Mouse (Mus musculus): ENCODE results near the gene Gm45233.
A peak's percentile ranks its signal among the peaks of the same experiment; 100 is the strongest.

Gene Gm45233

GRCm38 (mm10) chr7:43448246-43448645 lies 4.3 kb downstream of the Gm45233 start:
- DNase-seq (ENCODE audit: low read depth, low spot score) = no peak

GRCm38 (mm10) chr7:43449811-43450210 lies 5.9 kb downstream of the Gm45233 start:
- DNase-seq (ENCODE audit: low read depth, low spot score) = no peak

- no peak for DNase-seq (ENCODE audit: low read depth, low spot score)
Observed at GRCm38 (mm10) chr7:43451726-43452125, 7.8 kb downstream of the Gm45233 start.

- DNase-seq (ENCODE audit: low read depth, low spot score) = no peak
Observed at GRCm38 (mm10) chr7:43452609-43453008, 8.7 kb downstream of the Gm45233 start.

- no peak for DNase-seq (ENCODE audit: low read depth, low spot score)
Observed at GRCm38 (mm10) chr7:43453599-43454355, 9.8 kb downstream of the Gm45233 start.

GRCm38 (mm10) chr7:43454371-43454770 lies 10.4 kb downstream of the Gm45233 start:
- DNase-seq (ENCODE audit: low read depth, low spot score) = no peak

- no peak for DNase-seq (ENCODE audit: low read depth, low spot score)
Observed at GRCm38 (mm10) chr7:43462851-43463250, 18.9 kb downstream of the Gm45233 start, which contains the start of gene Vsig10l. TSS of gene Vsig10l (plus strand) at chr7:43463151.

GRCm38 (mm10) chr7:43463976-43464375 lies 20.0 kb downstream of the Gm45233 start:
- DNase-seq (ENCODE audit: low read depth, low spot score) = no peak

- no peak for DNase-seq (ENCODE audit: low read depth, low spot score)
Observed at GRCm38 (mm10) chr7:43464864-43465343, 21.0 kb downstream of the Gm45233 start.

- DNase-seq (ENCODE audit: low read depth, low spot score) = peak; percentile 76
Observed at GRCm38 (mm10) chr7:43465344-43466098, 21.6 kb downstream of the Gm45233 start.

GRCm38 (mm10) chr7:43466099-43466694 lies 22.3 kb downstream of the Gm45233 start:
- DNase-seq (ENCODE audit: low read depth, low spot score) = peak; percentile 35

- peak; percentile 28 for DNase-seq (ENCODE audit: low read depth, low spot score)
Observed at GRCm38 (mm10) chr7:43470373-43470772, 26.4 kb downstream of the Gm45233 start.

- no peak for DNase-seq (ENCODE audit: low read depth, low spot score)
Observed at GRCm38 (mm10) chr7:43475706-43476105, 31.8 kb downstream of the Gm45233 start.

- no peak for DNase-seq (ENCODE audit: low read depth, low spot score)
Observed at GRCm38 (mm10) chr7:43476376-43476775, 32.4 kb downstream of the Gm45233 start.

- no peak for DNase-seq (ENCODE audit: low read depth, low spot score)
Observed at GRCm38 (mm10) chr7:43481191-43481590, 37.3 kb downstream of the Gm45233 start.

GRCm38 (mm10) chr7:43482090-43482716 lies 38.3 kb downstream of the Gm45233 start:
- no peak for DNase-seq (ENCODE audit: low read depth, low spot score)

GRCm38 (mm10) chr7:43483236-43483635 lies 39.3 kb downstream of the Gm45233 start:
- DNase-seq (ENCODE audit: low read depth, low spot score) = no peak

GRCm38 (mm10) chr7:43488646-43489045 lies 44.7 kb downstream of the Gm45233 start:
- DNase-seq (ENCODE audit: low read depth, low spot score) = no peak

- DNase-seq (ENCODE audit: low read depth, low spot score) = no peak
Observed at GRCm38 (mm10) chr7:43489631-43490125, 45.8 kb downstream of the Gm45233 start, which contains the start of gene Iglon5. TSS of gene Iglon5 (minus strand) at chr7:43490075.

GRCm38 (mm10) chr7:43490182-43490584 lies 46.3 kb downstream of the Gm45233 start:
- no peak for DNase-seq (ENCODE audit: low read depth, low spot score)

- no peak for DNase-seq (ENCODE audit: low read depth, low spot score)
Observed at GRCm38 (mm10) chr7:43490861-43491260, 46.9 kb downstream of the Gm45233 start.
